ENCODE assay signal across 8 mouse cellular contexts in the genomic region with DNA sequence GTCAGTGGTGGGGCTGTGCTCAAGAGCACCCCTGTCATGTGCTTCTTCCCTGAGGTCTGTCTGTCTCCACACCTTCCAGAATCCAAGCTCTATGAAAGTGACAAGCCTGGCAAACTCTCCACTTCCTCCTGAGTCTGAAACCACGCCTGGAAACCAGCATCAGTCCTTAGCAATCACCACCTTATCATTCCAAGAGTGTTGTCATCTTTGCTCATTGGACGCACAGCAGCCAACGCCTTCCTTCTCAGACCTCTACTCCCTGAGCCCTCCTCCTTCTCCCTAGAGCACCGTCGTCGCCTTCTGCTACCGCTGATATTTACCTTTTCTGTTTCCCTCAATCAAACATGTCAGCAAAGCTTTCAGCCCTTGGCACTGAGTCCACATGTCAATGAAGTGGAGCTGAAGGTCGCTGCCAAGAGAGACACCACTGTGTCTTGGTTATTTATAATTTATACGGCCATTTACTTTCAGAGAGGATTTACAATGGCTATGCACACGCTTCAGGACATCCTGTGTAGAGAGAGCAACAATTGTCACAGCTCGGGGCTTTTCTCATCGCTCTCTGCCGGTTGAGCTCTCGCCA. TPM values are rescaled to one million over a fixed set of nuclear protein-coding genes. Genes with fewer than 3 reads are reported as not detected.
A peak's percentile ranks its signal among the peaks of the same experiment; 100 is the strongest.
DNase-seq lines count a peak whose midpoint lies in the region; ATAC-seq and TF ChIP-seq lines count a peak whose summit lies in the region.

No protein-coding gene starts in this region.

- DNase-seq in lung, adult 18-20 months = peak; percentile 46 to 64
- DNase-seq in lung, adult 2 months = no peak
- no peak for DNase-seq in hindbrain, embryonic 10.5 days (ENCODE audit: low spot score)
- peak; percentile 38 for DNase-seq in lung, embryonic 14.5 days
- DNase-seq in urinary bladder, adult 2 months (ENCODE audit: low spot score) = no peak
- no peak for DNase-seq in spleen, postnatal 4 days (ENCODE audit: low spot score in 2 of 2)
- DNase-seq in right cerebral cortex, postnatal 36 days (ENCODE audit: low spot score in 2 of 2) = no peak

- peak overlapping the region; percentile 78; the same call in 1 of the 2 replicates for H3K9ac ChIP-seq in lung, embryonic 14.5 days
- H3K9ac ChIP-seq in stomach, embryonic 16.5 days (ENCODE audit: low read length) = peak overlapping the region; percentile 7; the same call in 1 of the 2 replicates

- peak overlapping the region; percentile 90 for H3K4me2 ChIP-seq in lung, embryonic 14.5 days
- peak overlapping the region; percentile 82 for H3K4me2 ChIP-seq in stomach, embryonic 16.5 days (ENCODE audit: low read depth, low read length)

- no peak for TF ChIP-seq POLR2A in lung, adult 2 months (IDR thresholded peaks at IDR 0.05; ENCODE audit: borderline replicate concordance, extremely low read depth, low read depth, low read length)

- WGBS in lung, adult 2 months = 10% methylated on average over 14 of the region's 14 CpGs
- 63% methylated on average over 14 of the region's 14 CpGs for WGBS in hindbrain, embryonic 10.5 days
- WGBS in lung, embryonic 14.5 days = 18% methylated on average over 14 of the region's 14 CpGs
- WGBS in stomach, embryonic 16.5 days = 31% methylated on average over 14 of the region's 14 CpGs

- no peak overlapping the region for H3K4me3 ChIP-seq in lung, adult 2 months (replicated peaks; ENCODE audit: extremely low read depth, low read depth, low read length)
- peak overlapping the region; percentile 93 for H3K4me3 ChIP-seq in hindbrain, embryonic 10.5 days
- peak overlapping the region; percentile 83 for H3K4me3 ChIP-seq in lung, embryonic 14.5 days (ENCODE audit: low read depth, low read length)
- peak overlapping the region; percentile 95 for H3K4me3 ChIP-seq in stomach, embryonic 16.5 days (replicated peaks; ENCODE audit: low read length)

- H3K4me1 ChIP-seq in lung, adult 2 months (ENCODE audit: control insufficient read depth, insufficient read depth, low read length) = peaks cover 11% of the 10 kb centered on the region
- peaks cover 28% of the 10 kb centered on the region for H3K4me1 ChIP-seq in hindbrain, embryonic 10.5 days (replicated peaks)
- peaks cover 12% of the 10 kb centered on the region for H3K4me1 ChIP-seq in lung, embryonic 14.5 days (ENCODE audit: insufficient read depth)
- H3K4me1 ChIP-seq in stomach, embryonic 16.5 days (ENCODE audit: control insufficient read depth, insufficient read depth, low read length) = peaks cover 18% of the 10 kb centered on the region

- H3K9me3 ChIP-seq in hindbrain, embryonic 10.5 days = no peaks in the 10 kb centered on the region
- H3K9me3 ChIP-seq in lung, embryonic 14.5 days (ENCODE audit: low read depth, low read length) = no peaks in the 10 kb centered on the region
- no peaks in the 10 kb centered on the region for H3K9me3 ChIP-seq in stomach, embryonic 16.5 days (replicated peaks; ENCODE audit: control insufficient read depth, low read length)

- H3K27ac ChIP-seq in hindbrain, embryonic 10.5 days = no peak overlapping the region
- no peak overlapping the region for H3K27ac ChIP-seq in lung, embryonic 14.5 days (ENCODE audit: low read depth)
- peak overlapping the region; percentile 35 for H3K27ac ChIP-seq in stomach, embryonic 16.5 days (ENCODE audit: low read length)

- no peaks in the 10 kb centered on the region for H3K36me3 ChIP-seq in hindbrain, embryonic 10.5 days
- H3K36me3 ChIP-seq in lung, embryonic 14.5 days (ENCODE audit: insufficient read depth) = no peaks in the 10 kb centered on the region
- H3K36me3 ChIP-seq in stomach, embryonic 16.5 days (ENCODE audit: control insufficient read depth, insufficient read depth, low read length) = no peaks in the 10 kb centered on the region

- no peak for ATAC-seq in lung, embryonic 14.5 days (ENCODE audit: insufficient read depth)
- peak; percentile 16; the same call in 1 of the 2 replicates for ATAC-seq in stomach, embryonic 16.5 days (ENCODE audit: insufficient read depth, low FRiP score)

- TF ChIP-seq CTCF in lung, adult 2 months (IDR thresholded peaks at IDR 0.05; ENCODE audit: insufficient read depth, low read length) = no peak
- TF ChIP-seq CTCF in lung, embryonic 14.5 days (IDR thresholded peaks at IDR 0.05; ENCODE audit: low read depth) = no peak

- 0 out of 2 replicates have a peak, but pooled peaks cover 3% of the 10 kb centered on the region for H3K27me3 ChIP-seq in hindbrain, embryonic 10.5 days (ENCODE audit: insufficient read depth, poor library complexity, severe bottlenecking)
- H3K27me3 ChIP-seq in lung, embryonic 14.5 days (ENCODE audit: insufficient read depth, low read length) = no peaks in the 10 kb centered on the region
- no peaks in the 10 kb centered on the region for H3K27me3 ChIP-seq in stomach, embryonic 16.5 days (ENCODE audit: control insufficient read depth, insufficient read depth, low read length)

RNA-seq across cellular contexts. Expression of a gene that starts 6.2 kb away (rescaled TPM):
- 13.7 and 21.6 TPM in 2 replicates for polyA plus RNA-seq in lung, adult 2 months (2012; rRNA removed)
- 39.3 and 39.6 TPM in 2 replicates for polyA plus RNA-seq in hindbrain, embryonic 10.5 days (2016; fragmentation: Nextera tagmentation; extraction: Ambion mirVana)
- 47.8 and 49.7 TPM in 2 replicates for polyA plus RNA-seq in lung, embryonic 14.5 days (2014; fragmentation: Nextera tagmentation; extraction: Ambion mirVana)
- polyA plus RNA-seq in stomach, embryonic 16.5 days (2015; fragmentation: Nextera tagmentation; extraction: Ambion mirVana) = 19.6 and 21.6 TPM in 2 replicates
- polyA plus RNA-seq in urinary bladder, adult 2 months (2012; rRNA removed) = 24.9 and 26.4 TPM in 2 replicates

RNA-seq across cellular contexts. Expression of a gene that starts 21.1 kb away (rescaled TPM):
- 7.6 and 9.5 TPM in 2 replicates for polyA plus RNA-seq in lung, adult 2 months (2012; rRNA removed)
- 5.4 and 9.3 TPM in 2 replicates for polyA plus RNA-seq in hindbrain, embryonic 10.5 days (2016; fragmentation: Nextera tagmentation; extraction: Ambion mirVana)
- polyA plus RNA-seq in lung, embryonic 14.5 days (2014; fragmentation: Nextera tagmentation; extraction: Ambion mirVana) = 8.9 and 10.2 TPM in 2 replicates
- polyA plus RNA-seq in stomach, embryonic 16.5 days (2015; fragmentation: Nextera tagmentation; extraction: Ambion mirVana) = 17.8 and 20.3 TPM in 2 replicates
- polyA plus RNA-seq in urinary bladder, adult 2 months (2012; rRNA removed) = 0.25 and 0.27 TPM in 2 replicates

Comparison
In these comparisons a context has a peak if more than half of its experiments do, and no peak if none do; other contexts are left out.
1. DNase-seq: peak in lung, adult 18-20 months (2 of 2) and lung, embryonic 14.5 days (single experiment); none in lung, adult 2 months (single experiment), hindbrain, embryonic 10.5 days (single experiment), urinary bladder, adult 2 months (single experiment), spleen, postnatal 4 days (0 of 2) and right cerebral cortex, postnatal 36 days (0 of 2).